In genomic region chr2:122636686-122637085, GRCm38 (mm10) we compare ENCODE assay signal across 11 mouse cellular contexts. TPM values are rescaled to one million over a fixed set of nuclear protein-coding genes. Genes with fewer than 3 reads are reported as not detected.
DNase-seq lines count a peak whose midpoint lies in the region; ATAC-seq and TF ChIP-seq lines count a peak whose summit lies in the region.
"Had no signal": no experiment of that assay in that cellular context is flagged by ENCODE, and none has a peak within 500 bp of the region (broad histone marks: within the 10 kb centered on the region; RNA-seq: fewer than 3 reads in every experiment).

AA467197 (plus strand) TSS chr2:122636986.

- peaks cover 2% of the 10 kb centered on the region; the same call in 1 of the 2 replicates for H3K4me1 ChIP-seq in cerebellum, adult 2 months (ENCODE audit: control insufficient read depth, insufficient read depth, low read length)
- H3K4me1 ChIP-seq in liver, embryonic 15.5 days (replicated peaks) = peaks cover 13% of the 10 kb centered on the region

- H3K27me3 ChIP-seq in cerebellum, adult 2 months (ENCODE audit: control insufficient read depth, insufficient read depth, low read length) = no peaks in the 10 kb centered on the region
- H3K27me3 ChIP-seq in liver, embryonic 15.5 days = peaks cover 28% of the 10 kb centered on the region

- no peak within 1 kb of the TSS for H3K27ac ChIP-seq in cerebellum, adult 2 months (ENCODE audit: insufficient read depth, low read length)
- no peak within 1 kb of the TSS for H3K27ac ChIP-seq in liver, embryonic 15.5 days (replicated peaks)

- H3K4me2 ChIP-seq in liver, embryonic 15.5 days = peak within 1 kb of the TSS; percentile 65

- no peak for TF ChIP-seq POLR2A in cerebellum, adult 2 months (IDR thresholded peaks at IDR 0.05; ENCODE audit: borderline replicate concordance, insufficient read depth, low read length)

- DNase-seq in cerebellum, adult 2 months = no peak
- DNase-seq in cerebellum, adult 18-20 months = no peak
- no peak for DNase-seq in thymus, postnatal 0 days (ENCODE audit: low spot score)
- no peak for DNase-seq in thymus, postnatal 4 days
- no peak for DNase-seq in adrenal gland, adult 18-20 months (ENCODE audit: low spot score in 2 of 2)
- DNase-seq in MN1 (ENCODE audit: low spot score) = no peak
- DNase-seq in adrenal gland, adult 2 months = no peak
- DNase-seq: adrenal gland, postnatal 36 days; kidney, adult 8-10 months; thymus, postnatal 36 days had no signal

- H3K36me3 ChIP-seq in liver, embryonic 15.5 days (replicated peaks) = peaks cover 12% of the 10 kb centered on the region

- no peak for TF ChIP-seq CTCF in cerebellum, adult 2 months (IDR thresholded peaks at IDR 0.05; ENCODE audit: borderline replicate concordance, insufficient read depth, low read depth, low read length)

- no peaks in the 10 kb centered on the region for H3K9me3 ChIP-seq in liver, embryonic 15.5 days (replicated peaks)

- no peak for ATAC-seq in liver, embryonic 15.5 days (ENCODE audit: insufficient read depth)

- WGBS in cerebellum, adult 2 months = 65% methylated on average over 3 of the region's 3 CpGs
- WGBS in liver, embryonic 15.5 days (ENCODE audit: insufficient replicate concordance) = 41% methylated on average over 3 of the region's 3 CpGs

- peak within 1 kb of the TSS; percentile 44 for H3K4me3 ChIP-seq in cerebellum, adult 2 months (replicated peaks; ENCODE audit: insufficient read depth, low read depth, low read length)
- peak within 1 kb of the TSS; percentile 35 for H3K4me3 ChIP-seq in liver, embryonic 15.5 days (replicated peaks)

- H3K9ac ChIP-seq in liver, embryonic 15.5 days = no peak within 1 kb of the TSS

RNA-seq across cellular contexts. Expression of gene AA467197, which starts in this region (rescaled TPM):
- 0.67 and 0.81 TPM in 2 replicates for polyA plus RNA-seq in cerebellum, adult 2 months (2012; rRNA removed)
- 25.3 and 27.2 TPM in 2 replicates for polyA plus RNA-seq in thymus, postnatal 0 days (2015; fragmentation: Nextera tagmentation; extraction: Ambion mirVana)
- 1.3 and 2.1 TPM in 2 replicates for polyA plus RNA-seq in liver, embryonic 15.5 days (2015; fragmentation: Nextera tagmentation; extraction: Ambion mirVana)
- total RNA-seq in adrenal gland, adult 18-20 months (2021) = 1 to 10 TPM; 1.2 to 3.2 TPM
- 1 to 10 TPM; 1.4 to 2.5 TPM for total RNA-seq in adrenal gland, adult 2 months (2021)
- polyA plus RNA-seq in adrenal gland, adult 2 months (2012; rRNA removed) = not detected in 2 replicates
